Mouse (Mus musculus): ENCODE results near the gene Sppl2c. TPM values are rescaled to one million over a fixed set of nuclear protein-coding genes. Genes with fewer than 3 reads are reported as not detected.
"Not testable (repeated sequence)": the region's sequence is repeated elsewhere in the genome, so short reads cannot be mapped to it uniquely, and the experiment has no call there.

Sppl2c gene
- polyA plus RNA-seq, 1 experiment from 2014 or later = not detected

- Histone ChIP-seq H3K27ac (replicated peaks) (no peak overlapping the region), H3K27me3 (replicated peaks; ENCODE audit: low read depth, poor library complexity, severe bottlenecking) (no peaks in the 10 kb centered on the region), H3K36me3 (replicated peaks) (no peaks in the 10 kb centered on the region), H3K9me3 (0 out of 2 replicates have a peak, but pooled peaks cover 6% of the 10 kb centered on the region), H3K4me1 (no peaks in the 10 kb centered on the region), H3K4me3 (no peak overlapping the region)
- DNase-seq (ENCODE audit: low spot score) = no peak
- WGBS = 86% methylated on average over 4 of the region's 4 CpGs
Observed at GRCm38 (mm10) chr11:104206573-104206972, 20.4 kb downstream of the Sppl2c start.

- Histone ChIP-seq H3K36me3 (replicated peaks) (no peaks in the 10 kb centered on the region), H3K4me3 (no peak overlapping the region), H3K9me3 (no peaks in the 10 kb centered on the region), H3K27me3 (replicated peaks; ENCODE audit: low read depth, poor library complexity, severe bottlenecking) (no peaks in the 10 kb centered on the region), H3K4me1 (no peaks in the 10 kb centered on the region), H3K27ac (replicated peaks) (no peak overlapping the region)
- WGBS = 76% methylated on average over 3 of the region's 3 CpGs
- DNase-seq (ENCODE audit: low spot score) = no peak
Observed at GRCm38 (mm10) chr11:104209041-104209440, 22.9 kb downstream of the Sppl2c start.

GRCm38 (mm10) chr11:104211251-104211650, 25.1 kb downstream of the Sppl2c start:
- no peak for DNase-seq (ENCODE audit: low spot score)
- peaks cover 2% of the 10 kb centered on the region; the same call in 1 of the 2 replicates for H3K4me1 ChIP-seq
- no peak overlapping the region for H3K27ac ChIP-seq (replicated peaks)
- no peaks in the 10 kb centered on the region for H3K9me3 ChIP-seq
- no peaks in the 10 kb centered on the region for H3K36me3 ChIP-seq (replicated peaks)
- 87% methylated on average over 6 of the region's 6 CpGs for WGBS
- no peak overlapping the region for H3K4me3 ChIP-seq
- no peaks in the 10 kb centered on the region for H3K27me3 ChIP-seq (replicated peaks; ENCODE audit: low read depth, poor library complexity, severe bottlenecking)

- H3K27ac ChIP-seq (replicated peaks); DNase-seq (ENCODE audit: low spot score); H3K27me3 ChIP-seq (replicated peaks; ENCODE audit: low read depth, poor library complexity, severe bottlenecking); H3K4me3 ChIP-seq; H3K4me1 ChIP-seq; H3K36me3 ChIP-seq (replicated peaks); H3K9me3 ChIP-seq: not testable (repeated sequence)
- 97% methylated on average over 5 of the region's 5 CpGs for WGBS
Observed at GRCm38 (mm10) chr11:104214128-104214527, 28.0 kb downstream of the Sppl2c start.

- Histone ChIP-seq H3K27ac (replicated peaks) (no peak overlapping the region), H3K9me3 (no peaks in the 10 kb centered on the region), H3K36me3 (replicated peaks) (no peaks in the 10 kb centered on the region), H3K4me1 (peaks cover 6% of the 10 kb centered on the region; the same call in 1 of the 2 replicates), H3K4me3 (no peak overlapping the region), H3K27me3 (replicated peaks; ENCODE audit: low read depth, poor library complexity, severe bottlenecking) (no peaks in the 10 kb centered on the region)
- WGBS = 81% methylated on average over 3 of the region's 3 CpGs
- DNase-seq (ENCODE audit: low spot score) = no peak
Observed at GRCm38 (mm10) chr11:104218075-104218474, 31.9 kb downstream of the Sppl2c start.

GRCm38 (mm10) chr11:104220291-104220690, 34.2 kb downstream of the Sppl2c start:
- H3K27ac ChIP-seq (replicated peaks) = no peak overlapping the region
- H3K4me3 ChIP-seq = no peak overlapping the region
- H3K9me3 ChIP-seq = no peaks in the 10 kb centered on the region
- H3K27me3 ChIP-seq (replicated peaks; ENCODE audit: low read depth, poor library complexity, severe bottlenecking) = no peaks in the 10 kb centered on the region
- H3K36me3 ChIP-seq (replicated peaks) = no peaks in the 10 kb centered on the region
- no peak for DNase-seq (ENCODE audit: low spot score)
- 0 out of 2 replicates have a peak, but pooled peaks cover 4% of the 10 kb centered on the region for H3K4me1 ChIP-seq
- 85% methylated on average over 4 of the region's 4 CpGs for WGBS

- H3K27me3 ChIP-seq (replicated peaks; ENCODE audit: low read depth, poor library complexity, severe bottlenecking) = no peaks in the 10 kb centered on the region
- H3K4me3 ChIP-seq = no peak overlapping the region
- no peak for DNase-seq (ENCODE audit: low spot score)
- H3K36me3 ChIP-seq (replicated peaks) = no peaks in the 10 kb centered on the region
- WGBS = 80% methylated on average over 5 of the region's 5 CpGs
- no peak overlapping the region for H3K27ac ChIP-seq (replicated peaks)
- 0 out of 2 replicates have a peak, but pooled peaks cover 4% of the 10 kb centered on the region for H3K4me1 ChIP-seq
- H3K9me3 ChIP-seq = no peaks in the 10 kb centered on the region
Observed at GRCm38 (mm10) chr11:104221751-104222150, 35.6 kb downstream of the Sppl2c start.

- H3K4me1 ChIP-seq = no peaks in the 10 kb centered on the region
- H3K4me3 ChIP-seq = no peak overlapping the region
- H3K9me3 ChIP-seq = no peaks in the 10 kb centered on the region
- no peak overlapping the region for H3K27ac ChIP-seq (replicated peaks)
- no peak for DNase-seq (ENCODE audit: low spot score)
- no peaks in the 10 kb centered on the region for H3K36me3 ChIP-seq (replicated peaks)
- 88% methylated on average over 9 of the region's 9 CpGs for WGBS
- H3K27me3 ChIP-seq (replicated peaks; ENCODE audit: low read depth, poor library complexity, severe bottlenecking) = 0 out of 2 replicates have a peak, but pooled peaks cover 3% of the 10 kb centered on the region
Observed at GRCm38 (mm10) chr11:104223301-104223700, 37.2 kb downstream of the Sppl2c start.

GRCm38 (mm10) chr11:104229391-104229790, 43.3 kb downstream of the Sppl2c start:
- Histone ChIP-seq H3K9me3 (no peaks in the 10 kb centered on the region), H3K27ac (replicated peaks) (no peak overlapping the region), H3K4me3 (no peak overlapping the region), H3K4me1 (peaks cover 39% of the 10 kb centered on the region), H3K36me3 (replicated peaks) (no peaks in the 10 kb centered on the region), H3K27me3 (replicated peaks; ENCODE audit: low read depth, poor library complexity, severe bottlenecking) (peaks cover 51% of the 10 kb centered on the region)
- no peak for DNase-seq (ENCODE audit: low spot score)
- WGBS = 74% methylated on average over 4 of the region's 4 CpGs

- H3K4me3 ChIP-seq = peak overlapping the region; percentile 68
- peaks cover 59% of the 10 kb centered on the region for H3K27me3 ChIP-seq (replicated peaks; ENCODE audit: low read depth, poor library complexity, severe bottlenecking)
- no peaks in the 10 kb centered on the region for H3K9me3 ChIP-seq
- DNase-seq (ENCODE audit: low spot score) = peak; percentile 27
- H3K36me3 ChIP-seq (replicated peaks) = no peaks in the 10 kb centered on the region
- 12% methylated on average over 9 of the region's 9 CpGs for WGBS
- H3K27ac ChIP-seq (replicated peaks) = peak overlapping the region; percentile 88; the same call in 1 of the 2 replicates
- peaks cover 47% of the 10 kb centered on the region for H3K4me1 ChIP-seq
Observed at GRCm38 (mm10) chr11:104230066-104230778, 44.1 kb downstream of the Sppl2c start.

GRCm38 (mm10) chr11:104231041-104231911, 45.1 kb downstream of the Sppl2c start, which contains the start of gene Mapt:
Mapt (plus strand) TSS chr11:104231390.
- Histone ChIP-seq H3K27me3 (replicated peaks; ENCODE audit: low read depth, poor library complexity, severe bottlenecking) (peaks cover 70% of the 10 kb centered on the region), H3K4me1 (peaks cover 52% of the 10 kb centered on the region), H3K36me3 (replicated peaks) (no peaks in the 10 kb centered on the region), H3K27ac (replicated peaks) (peak within 1 kb of the TSS; percentile 88), H3K4me3 (peak within 1 kb of the TSS; percentile 68), H3K9me3 (no peaks in the 10 kb centered on the region)
- WGBS = under 1% methylated on average over 93 of the region's 94 CpGs
- DNase-seq (ENCODE audit: low spot score) = peak; percentile 94

GRCm38 (mm10) chr11:104232141-104233061, 46.3 kb downstream of the Sppl2c start:
- Histone ChIP-seq H3K4me1 (peaks cover 63% of the 10 kb centered on the region), H3K27me3 (replicated peaks; ENCODE audit: low read depth, poor library complexity, severe bottlenecking) (peaks cover 81% of the 10 kb centered on the region)

More at GRCm38 (mm10) chr11:104232141-104233061, 46.3 kb downstream of the Sppl2c start:
- DNase-seq (ENCODE audit: low spot score) = peak; percentile 57
- Histone ChIP-seq H3K4me3 (peak overlapping the region; percentile 68), H3K36me3 (replicated peaks) (no peaks in the 10 kb centered on the region), H3K9me3 (no peaks in the 10 kb centered on the region), H3K27ac (replicated peaks) (no peak overlapping the region)
- under 1% methylated on average over 72 of the region's 72 CpGs for WGBS
